Mouse (Mus musculus) cerebral cortex, adult 2 months (tissue): ENCODE results near the gene Eif2b3.

Experiments used
- WGBS: fragments of 180-500 bp; shearing (Covaris S2); methylation state at CpG from one replicate; pipeline ENCODE4 v1.1.7; 2018; 5-methylcytosine and 5-hydroxymethylcytosine counted together

Eif2b3 gene

DNA sequence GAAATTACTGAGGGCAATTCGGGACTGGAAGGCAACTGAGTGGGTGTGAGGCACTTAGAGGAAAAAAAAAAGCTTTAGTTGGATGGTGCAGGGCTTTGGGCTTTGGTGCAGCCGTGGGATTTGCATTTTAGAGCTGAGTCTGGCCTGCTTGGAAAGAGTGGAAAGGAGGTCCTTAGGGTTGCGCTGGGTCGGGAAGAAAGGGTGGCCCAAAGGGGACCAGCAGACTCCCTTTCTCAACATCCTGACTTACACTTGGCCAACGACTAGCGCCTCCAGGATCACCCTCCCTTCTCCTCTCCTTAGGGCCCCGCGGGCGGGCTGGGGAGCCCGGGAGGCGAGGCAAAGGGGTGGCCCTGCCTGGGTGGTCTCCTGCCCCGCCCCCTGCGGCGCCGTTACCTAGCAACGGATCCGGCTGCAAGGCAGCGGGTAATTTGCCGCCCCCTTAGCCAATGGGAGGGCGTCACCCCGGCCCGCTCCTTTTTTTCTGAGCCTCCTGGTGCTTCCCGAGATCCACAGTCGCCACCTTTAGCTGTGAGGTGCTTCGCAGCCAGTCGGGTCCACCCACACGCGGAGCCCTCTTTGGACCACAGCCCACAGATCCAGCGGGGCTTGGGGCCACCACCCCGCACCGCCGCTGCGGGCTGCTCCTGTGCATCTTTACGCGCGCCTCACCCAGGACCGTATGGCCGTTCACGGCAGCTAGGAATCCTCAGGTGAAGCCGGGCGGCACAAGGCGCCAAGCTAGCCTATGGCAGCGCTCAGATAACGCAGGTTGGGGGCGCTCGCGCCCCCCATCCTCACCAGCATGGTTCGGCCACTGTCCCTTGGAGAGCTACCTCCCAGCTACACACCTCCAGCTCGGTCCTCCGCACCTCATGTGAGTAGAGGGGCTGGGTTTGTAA lies 76.6 kb downstream of the Eif2b3 start, which contains the start of gene Ptch2:
Gene Ptch2 (plus strand): TSS at position 525 of the 902 bp plus-strand sequence.
- WGBS = 2% methylated on average over 50 of the region's 50 CpGs

DNA sequence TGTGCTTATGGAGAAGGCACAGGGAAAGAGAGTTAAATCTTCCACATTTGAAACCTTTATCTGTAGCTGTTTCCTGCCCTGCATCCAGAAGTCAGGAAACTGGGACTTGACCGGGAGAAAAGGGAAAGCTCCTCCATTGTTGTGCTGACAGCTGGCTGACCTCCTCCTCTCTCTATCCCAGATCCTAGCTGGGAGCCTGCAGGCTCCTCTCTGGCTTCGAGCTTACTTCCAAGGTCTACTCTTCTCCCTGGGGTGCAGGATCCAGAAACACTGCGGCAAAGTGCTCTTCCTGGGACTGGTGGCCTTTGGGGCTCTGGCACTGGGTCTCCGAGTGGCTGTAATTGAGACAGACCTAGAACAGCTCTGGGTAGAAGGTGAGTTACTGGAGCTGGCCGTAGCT lies 77.5 kb downstream of the Eif2b3 start:
- 35% methylated on average over 5 of the region's 5 CpGs for WGBS

DNA sequence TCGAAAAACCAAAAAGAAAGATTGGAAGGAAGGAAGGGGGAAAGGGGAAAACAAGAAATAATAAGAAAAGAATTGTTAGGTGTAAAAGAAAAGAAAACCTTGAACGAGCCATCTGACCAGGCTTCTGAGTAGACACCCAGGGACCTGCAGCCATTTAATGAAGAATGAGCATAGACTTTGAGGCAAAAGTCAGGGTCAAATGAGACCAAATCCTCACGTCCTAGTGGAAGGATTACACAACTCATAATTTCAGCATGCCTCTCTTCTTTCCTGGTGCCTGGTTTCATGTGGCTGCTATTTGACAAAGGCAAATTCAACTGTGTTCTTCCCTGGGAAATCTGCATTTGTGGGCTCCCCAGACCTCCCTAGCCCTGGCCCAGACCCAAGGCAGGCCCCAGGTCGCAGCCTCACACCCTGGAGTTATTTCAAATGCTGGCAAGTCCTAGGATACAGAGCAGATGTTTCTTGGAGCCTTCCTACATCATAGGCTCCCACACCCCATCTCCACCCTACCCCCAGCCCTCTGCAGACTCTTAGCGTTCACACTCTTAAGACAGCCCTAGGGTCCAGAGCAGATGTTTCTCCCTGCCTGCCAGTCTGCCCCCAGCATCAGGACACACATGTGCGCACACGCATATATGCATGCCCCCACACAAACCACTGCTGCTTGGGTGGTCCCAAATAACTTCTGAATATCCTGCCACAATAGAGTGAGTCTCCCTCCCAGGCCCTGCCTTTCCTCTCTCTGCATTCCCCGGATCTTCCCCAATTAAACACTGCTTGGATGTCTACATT lies 79.0 kb downstream of the Eif2b3 start:
- WGBS = 78% methylated on average over 8 of the region's 8 CpGs

DNA sequence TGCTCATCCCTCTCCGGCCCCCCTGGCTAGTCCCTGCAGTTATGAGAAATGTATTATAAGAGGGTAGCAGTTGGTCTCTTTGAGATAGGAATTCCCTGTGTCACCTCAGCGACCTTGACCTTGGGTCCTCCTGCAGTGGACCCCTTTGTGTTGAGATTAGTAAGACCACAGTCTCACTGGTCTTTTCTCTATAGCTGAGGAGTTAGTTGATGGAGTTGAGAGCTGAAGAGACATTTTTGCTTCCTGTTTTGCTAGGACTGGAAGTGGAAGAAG lies 79.5 kb downstream of the Eif2b3 start:
- WGBS = 77% methylated on average over 2 of the region's 2 CpGs

DNA sequence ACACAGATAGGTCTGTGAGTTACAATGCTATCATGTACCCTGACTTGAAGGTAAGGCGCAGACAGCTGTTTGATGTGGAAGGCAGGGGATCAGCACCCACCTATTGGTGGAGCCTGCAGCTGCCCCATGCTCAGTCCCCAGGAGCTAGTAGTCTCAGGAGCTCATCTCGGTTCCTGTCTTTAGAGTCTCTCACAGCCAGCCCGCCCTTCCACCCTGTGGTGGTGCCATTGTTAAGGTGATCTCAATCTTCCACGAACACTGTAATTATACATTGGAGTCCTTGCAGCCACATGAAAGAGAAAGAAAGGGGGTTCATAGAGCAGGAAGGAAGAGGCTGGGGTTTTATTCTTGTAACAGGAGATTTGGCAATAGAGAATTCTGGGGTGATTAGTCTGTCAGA lies 80.8 kb downstream of the Eif2b3 start:
- WGBS = 81% methylated on average over 4 of the region's 4 CpGs

DNA sequence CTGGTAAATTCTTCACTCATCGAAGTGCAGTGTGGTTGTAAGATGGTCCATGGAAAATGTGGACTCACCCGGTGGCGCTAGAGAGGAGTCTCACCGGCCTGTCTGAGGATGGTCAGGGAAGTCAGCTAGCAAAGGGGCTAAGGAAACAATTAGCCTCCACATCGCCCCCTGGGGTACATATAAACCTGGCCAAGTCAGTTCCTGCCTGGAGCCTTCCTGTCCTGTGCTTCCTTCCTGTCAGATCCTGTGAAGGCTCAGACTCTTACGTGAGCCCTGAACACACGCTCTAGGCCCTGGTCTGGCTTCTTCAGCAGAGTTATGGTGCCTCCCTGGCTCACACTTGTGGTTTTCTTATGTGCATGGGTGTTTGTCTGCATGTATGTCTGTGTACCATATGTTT lies 82.0 kb downstream of the Eif2b3 start:
- 75% methylated on average over 7 of the region's 7 CpGs for WGBS

DNA sequence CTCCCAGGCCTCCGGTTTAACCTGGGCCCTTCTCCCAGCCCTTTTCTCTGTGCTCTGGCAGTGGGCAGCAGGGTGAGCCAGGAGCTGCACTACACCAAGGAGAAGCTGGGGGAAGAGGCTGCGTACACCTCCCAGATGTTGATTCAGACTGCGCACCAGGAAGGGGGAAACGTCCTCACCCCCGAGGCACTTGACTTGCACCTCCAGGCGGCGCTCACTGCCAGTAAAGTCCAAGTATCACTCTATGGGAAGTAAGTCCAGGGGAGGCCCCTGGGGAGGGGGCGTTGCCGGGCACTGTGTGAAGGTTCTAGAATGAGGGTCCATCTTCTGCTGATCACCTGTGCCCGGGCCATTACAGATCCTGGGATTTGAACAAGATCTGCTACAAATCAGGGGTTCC lies 85.5 kb downstream of the Eif2b3 start:
- WGBS = 81% methylated on average over 10 of the region's 10 CpGs

DNA sequence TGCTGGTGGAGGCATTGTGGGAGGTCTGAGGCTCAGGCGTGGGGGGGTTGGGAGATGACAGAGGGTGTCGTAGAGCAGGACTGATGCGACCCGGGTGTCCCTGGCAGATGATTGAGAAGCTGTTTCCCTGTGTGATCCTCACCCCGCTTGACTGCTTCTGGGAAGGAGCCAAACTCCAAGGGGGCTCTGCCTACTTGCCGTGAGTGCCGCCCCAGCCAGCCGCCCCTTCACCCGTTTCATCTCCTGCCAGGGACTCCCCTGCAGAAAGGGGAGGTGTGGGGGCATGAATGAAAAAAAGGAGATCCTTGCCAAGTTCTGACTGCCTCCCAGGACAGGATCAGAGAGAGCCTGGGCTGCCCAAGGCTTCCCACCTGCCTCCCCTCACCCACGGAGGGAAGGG lies 85.9 kb downstream of the Eif2b3 start:
- WGBS = 41% methylated on average over 10 of the region's 10 CpGs

DNA sequence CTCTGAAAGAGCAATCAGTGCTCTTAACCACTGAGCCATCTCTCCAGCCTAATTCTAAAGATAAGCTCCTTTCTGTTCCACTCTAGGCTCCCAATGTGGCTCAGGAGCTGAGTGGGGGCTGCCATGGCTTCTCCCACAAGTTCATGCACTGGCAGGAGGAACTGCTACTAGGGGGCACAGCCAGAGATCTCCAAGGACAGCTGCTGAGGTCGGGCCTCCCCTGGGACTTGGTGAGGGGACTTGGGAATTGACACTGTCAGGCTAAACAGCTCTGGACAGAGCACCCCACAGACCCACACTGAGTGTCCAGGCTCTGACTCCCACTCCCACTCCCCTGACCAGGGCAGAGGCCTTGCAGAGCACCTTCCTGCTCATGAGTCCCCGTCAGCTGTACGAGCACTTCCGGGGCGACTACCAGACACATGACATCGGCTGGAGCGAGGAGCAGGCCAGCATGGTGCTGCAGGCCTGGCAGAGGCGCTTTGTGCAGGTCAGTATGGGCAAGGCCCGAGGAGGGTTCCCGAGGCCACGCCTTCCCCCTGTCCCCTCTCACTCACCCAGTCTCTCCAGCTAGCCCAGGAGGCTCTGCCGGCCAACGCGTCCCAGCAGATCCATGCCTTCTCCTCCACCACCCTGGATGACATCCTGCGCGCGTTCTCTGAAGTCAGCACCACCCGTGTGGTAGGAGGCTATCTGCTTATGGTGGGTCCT lies 88.8 kb downstream of the Eif2b3 start:
- WGBS = 93% methylated on average over 18 of the region's 18 CpGs

DNA sequence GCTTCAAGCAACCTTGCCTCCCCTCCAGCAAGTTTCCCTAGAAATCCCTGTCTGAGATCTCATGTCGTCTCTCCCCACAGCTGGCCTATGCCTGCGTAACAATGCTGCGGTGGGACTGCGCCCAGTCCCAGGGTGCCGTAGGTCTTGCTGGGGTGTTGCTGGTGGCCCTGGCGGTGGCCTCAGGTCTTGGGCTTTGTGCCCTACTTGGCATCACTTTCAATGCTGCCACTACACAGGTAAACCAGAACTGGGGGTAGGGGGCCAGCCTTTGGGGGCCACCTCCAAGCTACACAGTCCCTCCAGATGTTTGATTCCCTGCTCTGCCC lies 89.3 kb downstream of the Eif2b3 start:
- 97% methylated on average over 6 of the region's 6 CpGs for WGBS

DNA sequence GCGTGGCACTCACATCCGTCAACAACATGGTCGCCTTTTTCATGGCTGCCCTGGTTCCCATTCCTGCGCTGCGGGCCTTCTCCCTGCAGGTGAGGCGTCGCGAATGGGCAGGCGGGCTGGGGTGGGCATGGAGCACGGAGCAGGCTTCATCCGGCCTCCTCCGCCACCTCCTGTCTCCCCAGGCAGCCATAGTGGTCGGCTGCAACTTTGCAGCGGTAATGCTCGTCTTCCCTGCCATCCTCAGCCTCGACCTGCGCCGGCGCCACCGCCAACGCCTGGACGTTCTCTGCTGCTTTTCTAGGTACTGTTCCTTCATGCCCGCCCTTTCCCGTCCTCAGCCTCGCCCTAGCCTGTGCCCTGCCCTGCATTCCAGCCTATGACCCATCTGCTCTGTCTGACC lies 90.1 kb downstream of the Eif2b3 start:
- WGBS = 95% methylated on average over 25 of the region's 25 CpGs

DNA sequence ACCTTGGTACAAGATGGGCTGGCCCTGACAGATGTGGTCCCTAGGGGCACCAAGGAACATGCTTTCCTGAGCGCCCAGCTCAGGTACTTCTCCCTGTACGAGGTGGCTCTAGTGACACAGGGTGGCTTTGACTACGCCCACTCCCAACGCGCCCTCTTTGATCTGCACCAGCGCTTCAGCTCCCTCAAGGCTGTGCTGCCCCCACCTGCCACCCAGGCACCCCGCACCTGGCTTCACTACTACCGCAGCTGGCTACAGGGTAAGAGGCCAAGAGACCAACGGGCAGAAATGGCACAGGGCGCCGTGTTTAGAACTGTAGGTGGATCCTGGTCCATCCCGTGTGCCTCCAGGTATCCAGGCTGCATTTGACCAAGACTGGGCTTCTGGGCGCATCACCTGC lies 91.0 kb downstream of the Eif2b3 start:
- WGBS = 92% methylated on average over 13 of the region's 13 CpGs

DNA sequence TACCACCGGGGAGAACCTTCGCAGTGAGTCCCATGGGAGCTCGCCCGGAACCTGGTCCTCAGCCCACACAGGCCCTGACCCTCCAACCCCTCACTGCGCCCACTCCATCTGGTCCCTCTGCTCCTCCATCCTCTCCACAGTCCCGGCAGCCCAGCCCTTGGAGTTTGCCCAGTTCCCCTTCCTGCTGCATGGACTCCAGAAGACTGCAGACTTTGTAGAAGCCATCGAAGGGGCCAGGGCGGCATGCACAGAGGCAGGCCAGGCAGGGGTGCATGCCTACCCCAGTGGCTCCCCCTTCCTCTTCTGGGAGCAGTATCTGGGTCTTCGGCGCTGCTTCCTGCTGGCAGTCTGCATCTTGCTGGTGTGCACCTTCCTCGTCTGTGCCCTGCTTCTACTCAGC lies 91.8 kb downstream of the Eif2b3 start:
- 95% methylated on average over 11 of the region's 11 CpGs for WGBS

DNA sequence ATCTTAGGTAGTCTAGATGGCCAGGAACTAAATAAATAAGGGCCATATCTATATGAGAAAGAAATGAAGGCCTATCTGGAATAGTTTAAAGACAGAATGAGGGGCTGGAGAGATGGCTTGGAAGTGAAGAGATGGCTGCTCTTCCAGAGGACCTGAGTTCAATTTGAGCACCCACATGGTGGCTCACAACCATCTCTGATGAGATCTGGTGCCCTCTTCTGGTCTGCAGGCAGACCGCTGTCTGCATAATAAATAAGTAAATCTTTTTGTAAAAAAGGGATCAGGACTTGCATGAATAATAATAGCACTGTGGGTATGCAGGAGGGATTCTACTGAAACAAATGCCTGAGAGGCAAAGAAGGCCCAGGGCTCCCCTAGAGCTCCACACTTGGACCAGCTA lies 94.0 kb downstream of the Eif2b3 start:
- WGBS = 92% methylated on average over 1 of the region's 1 CpGs

DNA sequence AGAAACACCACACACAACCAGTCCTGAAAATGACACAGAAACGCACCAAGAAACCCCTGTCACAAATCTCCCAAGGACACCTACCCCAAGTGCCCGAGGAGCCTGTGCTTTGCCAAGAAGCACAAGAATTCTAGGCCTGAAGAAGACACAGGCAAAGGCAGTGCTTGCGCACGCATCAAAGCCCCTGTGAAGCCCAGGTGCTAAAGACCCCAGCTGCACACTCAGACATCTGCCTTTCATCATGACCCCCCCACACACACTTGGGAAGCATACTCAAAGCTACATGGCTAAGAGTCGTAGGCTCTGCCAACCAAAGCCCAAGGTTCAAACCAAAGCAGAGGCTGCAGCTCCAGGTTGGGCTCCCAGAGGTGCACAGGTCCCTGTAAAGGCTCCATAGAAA lies 96.4 kb downstream of the Eif2b3 start:
- 83% methylated on average over 5 of the region's 5 CpGs for WGBS

DNA sequence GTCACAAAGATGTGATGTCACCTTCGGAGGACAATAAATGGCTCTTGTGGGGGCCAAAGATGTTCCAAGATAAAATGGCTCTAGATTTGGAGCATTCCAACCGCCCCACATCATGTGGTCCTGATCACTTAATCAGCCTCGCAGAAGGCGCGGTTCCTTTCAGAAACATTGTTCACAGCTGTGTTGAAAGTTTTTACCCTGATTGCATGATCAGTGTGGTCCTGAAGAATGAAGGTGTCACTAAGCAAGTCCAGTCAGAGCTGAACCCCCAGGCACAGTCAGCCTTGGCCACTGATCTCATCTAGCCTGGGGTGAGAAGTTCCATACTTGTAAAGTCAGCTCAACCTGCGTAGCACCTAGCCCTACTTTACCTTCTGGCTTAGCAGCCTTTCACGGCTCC lies 98.7 kb downstream of the Eif2b3 start:
- WGBS = 95% methylated on average over 7 of the region's 7 CpGs

DNA sequence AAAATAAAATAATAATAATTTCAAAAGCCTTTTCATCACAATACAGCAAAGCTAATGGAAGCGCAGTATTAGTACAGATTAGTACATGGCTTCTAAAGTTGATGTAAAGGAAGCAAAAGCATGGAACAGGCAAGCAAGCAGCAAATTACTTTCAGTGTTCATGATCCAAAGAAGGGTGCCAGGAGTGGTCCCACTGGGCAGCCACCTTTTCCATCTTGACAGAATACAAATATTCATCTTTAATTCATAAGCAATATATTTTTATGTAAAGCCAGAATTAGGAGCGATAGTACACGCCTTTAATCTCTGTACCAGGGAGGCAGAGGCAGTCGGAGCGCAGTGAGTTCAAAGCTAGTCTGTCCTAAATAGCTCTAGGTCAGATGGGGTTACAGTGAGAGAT lies 100.4 kb downstream of the Eif2b3 start:
- WGBS = 64% methylated on average over 5 of the region's 5 CpGs

DNA sequence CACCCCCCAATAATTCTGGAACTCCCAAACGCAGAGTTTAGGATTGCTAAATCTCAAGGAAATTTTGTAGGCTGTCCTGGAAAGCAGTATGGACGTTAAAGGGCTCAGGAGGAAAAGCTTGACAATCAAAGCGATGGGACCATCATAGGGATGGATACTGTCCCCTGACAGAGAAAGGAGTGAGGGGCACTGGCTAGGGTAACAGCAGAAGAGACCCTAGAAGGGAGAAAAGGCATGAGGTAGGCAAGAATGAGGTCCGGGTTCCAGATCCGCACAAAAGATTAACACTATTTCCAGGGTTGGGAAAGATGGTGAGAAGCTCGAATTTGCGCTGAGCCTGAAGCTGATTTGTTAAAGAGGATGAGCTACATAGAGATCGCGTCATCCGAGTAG lies 100.8 kb downstream of the Eif2b3 start:
- WGBS = 3% methylated on average over 10 of the region's 10 CpGs

DNA sequence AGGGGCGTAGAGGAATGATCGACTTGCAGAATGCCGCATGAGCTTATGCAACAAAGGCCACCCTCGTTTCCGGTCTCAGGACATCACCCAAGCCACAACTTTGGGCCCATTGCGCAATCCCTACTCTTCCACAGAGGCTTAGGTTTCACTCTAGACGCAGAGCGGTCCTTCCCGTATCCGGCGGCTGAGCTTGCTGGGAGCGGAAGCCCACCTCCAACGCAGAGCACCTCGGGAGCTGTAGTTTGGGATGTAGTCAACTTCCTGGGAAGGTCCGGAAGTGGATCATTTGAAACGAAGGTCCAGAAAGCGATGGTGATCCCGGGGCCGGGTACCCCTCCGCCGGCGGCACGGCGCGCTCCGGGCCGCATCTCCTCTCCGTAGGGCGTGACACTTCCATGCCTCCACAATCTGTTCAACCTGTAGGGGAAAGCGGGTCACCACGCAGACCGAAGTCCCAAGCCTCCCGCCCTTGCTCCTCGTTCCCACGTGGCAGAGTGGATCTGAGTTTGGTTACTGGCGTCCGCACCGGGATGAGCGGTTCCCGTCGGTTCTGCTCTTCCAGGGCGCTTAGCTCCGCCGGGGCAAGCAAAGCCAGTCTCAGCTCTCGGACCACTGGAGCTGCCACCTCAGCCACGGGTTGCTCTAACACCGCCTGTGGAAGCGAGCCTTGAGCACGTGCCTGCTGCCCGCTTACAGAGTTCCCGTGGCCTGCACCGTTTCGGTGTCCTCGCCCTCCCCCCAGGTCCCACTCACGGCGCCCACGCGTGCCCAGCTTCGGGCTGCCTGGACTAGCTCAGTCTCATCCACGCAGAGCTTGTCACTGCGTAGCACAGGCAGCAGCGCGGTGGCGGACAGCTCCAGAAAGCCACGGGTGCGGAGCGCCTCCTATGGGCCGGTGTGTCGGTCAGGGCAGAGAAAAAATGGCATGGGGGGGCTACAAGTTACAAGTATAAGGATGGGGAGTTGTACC lies 101.5 kb downstream of the Eif2b3 start:
- WGBS = under 1% methylated on average over 69 of the region's 69 CpGs

DNA sequence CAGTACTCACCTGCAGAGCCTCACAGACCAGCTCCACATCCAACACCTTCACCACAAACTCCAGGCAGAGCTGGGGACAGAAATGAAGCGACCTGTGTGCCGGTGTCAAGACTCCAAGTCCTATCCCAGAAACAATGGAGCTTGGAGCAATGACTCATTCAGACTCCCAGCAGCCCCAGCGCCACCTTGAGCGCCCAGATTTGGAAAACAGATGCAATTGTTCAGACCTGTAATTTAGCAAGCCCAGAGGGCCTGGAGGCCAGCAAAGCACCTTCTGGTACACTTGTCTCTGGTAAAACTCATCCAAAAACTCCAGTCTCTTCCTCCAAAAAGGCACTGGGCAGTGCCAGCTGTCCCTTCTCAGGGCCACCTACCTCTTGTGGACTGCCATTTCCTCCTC lies 103.0 kb downstream of the Eif2b3 start:
- 83% methylated on average over 4 of the region's 4 CpGs for WGBS

DNA sequence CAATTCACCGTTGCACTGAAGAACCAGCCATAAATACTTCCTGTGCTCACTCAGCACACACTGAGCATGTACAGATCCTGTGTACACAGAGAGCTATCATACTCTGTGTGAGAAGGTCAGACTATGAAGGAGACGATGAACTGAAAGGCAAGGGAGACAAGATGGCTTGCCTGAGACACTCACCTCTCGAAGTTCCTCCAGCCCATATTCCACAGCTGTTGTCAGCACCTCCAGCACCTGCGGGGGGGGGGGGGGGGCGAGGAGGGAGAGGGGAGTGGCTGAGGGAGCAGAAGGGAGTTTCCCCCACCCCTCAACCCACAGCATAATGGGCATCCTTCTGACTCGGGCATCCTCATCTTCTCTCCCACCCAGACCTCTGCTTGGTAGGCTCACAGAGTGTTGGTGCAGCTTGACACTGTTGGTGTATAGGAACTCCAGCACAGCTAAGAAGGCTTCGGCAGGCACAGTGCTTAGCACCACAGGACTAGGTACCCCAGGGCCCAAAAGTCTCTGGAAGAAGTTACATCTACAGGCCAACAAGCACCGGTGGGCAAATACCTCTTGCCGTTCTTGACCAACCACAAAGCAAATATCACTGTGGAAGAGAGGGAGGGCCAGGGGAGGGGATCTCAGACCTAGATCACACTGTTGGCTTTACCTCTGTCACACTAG lies 104.5 kb downstream of the Eif2b3 start:
- 77% methylated on average over 7 of the region's 9 CpGs for WGBS
